Mouse (Mus musculus) brown adipose tissue, adult 24 weeks (tissue): ENCODE results near the gene Fyn. TPM values are rescaled to one million over a fixed set of nuclear protein-coding genes. Genes with fewer than 3 reads are reported as not detected.

Source experiments
- H3K27ac ChIP-seq: fragments of 200-500 bp; replicated peaks from 2 replicates; pipeline ENCODE4 v1.5.1; 2012; ENCODE audit warnings: low read depth, mild to moderate bottlenecking, low read length
- H3K4me1 ChIP-seq: fragments of 200-500 bp; 2 replicates; pipeline ENCODE4 v1.6.1; 2012; ENCODE audit warnings: low read length, mixed read lengths; ENCODE audit not compliant: control insufficient read depth, insufficient read depth, insufficient read length
- H3K4me3 ChIP-seq: fragments of 200-500 bp; 2 replicates; pipeline ENCODE4 v1.5.1; 2012; ENCODE audit warnings: low read depth, mild to moderate bottlenecking, low read length, moderate library complexity; ENCODE audit not compliant: insufficient read depth
- polyA plus RNA-seq: library from polyadenylated mRNA; stranded (reverse); fragments of >200 nt; gene quantifications from 2 replicates; pipeline ENCODE4 v1.2.4, GENCODE M21; 2012; ENCODE audit not compliant: missing spikeins, insufficient read depth, insufficient read length

The Fyn gene
- polyA plus RNA-seq, result 7.1 and 7.6 TPM in 2 replicates

- 0 out of 2 replicates have a peak, but pooled peaks cover 2% of the 10 kb centered on the region for H3K4me1 ChIP-seq
- H3K27ac ChIP-seq, result peak within 1 kb of the TSS; percentile 77
- H3K4me3 ChIP-seq, result peak within 1 kb of the TSS; percentile 88
These were observed at the start of gene Fyn for GRCm38 (mm10) chr10:39368572-39369135. Gene Fyn, plus strand, starts transcription at chr10:39368855.

DNA sequence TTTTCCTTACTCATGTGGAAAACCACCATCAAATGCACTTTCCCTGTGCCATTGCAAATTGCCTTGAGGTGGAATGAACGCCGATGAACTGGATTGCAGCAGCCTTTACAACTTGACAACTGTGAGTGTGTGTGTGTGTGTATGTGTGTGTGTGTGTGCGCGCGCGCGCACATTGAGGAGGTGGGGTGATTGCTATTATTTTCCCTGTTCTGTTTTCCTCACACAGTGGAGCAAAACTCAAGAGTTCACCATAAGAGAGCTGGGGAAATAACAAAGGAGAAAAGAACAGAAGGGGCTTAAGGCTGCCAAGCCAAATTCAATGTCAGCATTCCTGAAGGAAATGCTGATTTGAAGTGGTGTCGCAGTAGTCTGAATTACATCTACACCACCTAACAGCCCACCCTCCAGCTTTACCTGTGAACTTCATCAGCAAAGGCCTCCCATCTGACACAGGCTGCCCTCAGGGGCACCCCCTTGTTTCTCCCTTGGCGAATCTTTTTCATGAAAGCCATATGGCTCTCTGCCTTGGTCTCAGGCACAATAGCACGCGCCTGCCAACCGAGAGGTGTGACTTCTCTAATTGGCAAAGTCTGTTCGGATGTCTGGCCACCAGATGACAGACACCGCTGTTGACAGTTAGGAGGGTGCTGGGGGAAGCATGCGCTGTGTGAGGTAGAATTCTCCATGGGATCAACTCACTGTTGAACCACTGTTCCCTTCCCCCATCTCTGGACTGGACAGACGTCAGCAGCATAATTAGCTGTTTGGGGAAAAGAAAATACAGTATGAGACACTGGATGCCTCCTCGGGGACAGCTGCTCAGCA is 47.6 kb upstream of the Fyn start:
- H3K4me1 ChIP-seq, result peaks cover 2% of the 10 kb centered on the region; the same call in 1 of the 2 replicates
- H3K27ac ChIP-seq, result no peak overlapping the region
- H3K4me3 ChIP-seq, result no peak overlapping the region

GRCm38 (mm10) chr10:39321623-39321985 is 47.1 kb upstream of the Fyn start:
- peak overlapping the region; percentile 54; the same call in 1 of the 2 replicates for H3K27ac ChIP-seq
- peaks cover 2% of the 10 kb centered on the region; the same call in 1 of the 2 replicates for H3K4me1 ChIP-seq
- H3K4me3 ChIP-seq, result no peak overlapping the region

GRCm38 (mm10) chr10:39322143-39322542 is 46.5 kb upstream of the Fyn start:
- Histone ChIP-seq H3K4me1 (peaks cover 2% of the 10 kb centered on the region; the same call in 1 of the 2 replicates), H3K4me3 (no peak overlapping the region), H3K27ac (peak overlapping the region; percentile 54)

GRCm38 (mm10) chr10:39324291-39324690 is 44.4 kb upstream of the Fyn start:
- Histone ChIP-seq H3K4me1 (peaks cover 2% of the 10 kb centered on the region; the same call in 1 of the 2 replicates), H3K4me3 (no peak overlapping the region), H3K27ac (no peak overlapping the region)

DNA sequence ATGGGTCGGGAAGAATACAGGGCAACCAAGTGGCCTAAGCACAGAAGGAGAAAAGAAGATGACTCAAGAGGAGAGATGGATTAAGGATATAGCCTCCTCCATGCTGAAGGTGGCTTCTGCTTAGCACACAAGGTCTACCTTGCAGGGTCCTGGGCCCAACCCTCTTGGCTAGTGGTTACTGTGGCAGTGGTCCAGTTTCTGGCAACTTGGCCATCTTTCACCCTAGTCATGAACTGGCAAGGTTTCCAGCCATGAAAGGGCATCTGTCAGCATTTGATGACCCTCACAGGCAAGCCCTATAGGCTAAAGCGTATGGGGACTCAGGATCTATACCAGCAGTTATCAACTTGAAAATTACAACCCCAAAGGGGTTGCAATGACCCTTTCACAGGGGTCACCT is 40.0 kb upstream of the Fyn start:
- no peak overlapping the region for H3K27ac ChIP-seq
- no peaks in the 10 kb centered on the region for H3K4me1 ChIP-seq
- H3K4me3 ChIP-seq, result no peak overlapping the region

DNA sequence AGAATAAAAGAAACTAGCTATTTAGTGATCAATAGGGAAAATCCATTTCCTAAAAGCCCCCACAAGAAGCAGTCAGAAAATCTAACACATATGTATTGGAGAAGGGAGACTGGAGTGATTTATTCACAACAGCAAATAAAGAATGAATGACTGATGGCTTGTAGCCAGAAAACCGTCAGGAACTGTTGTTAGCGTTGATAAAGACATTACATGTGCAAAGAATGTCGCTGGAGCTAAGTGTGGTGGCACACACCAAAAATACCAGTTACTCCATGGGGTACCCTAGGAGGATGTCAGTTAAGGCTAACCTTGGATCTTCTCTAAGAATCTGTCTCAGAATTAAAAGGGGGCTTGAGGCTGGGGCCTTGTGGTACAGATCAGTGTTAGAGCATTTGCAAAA is 34.3 kb upstream of the Fyn start:
- no peak overlapping the region for H3K4me3 ChIP-seq
- no peak overlapping the region for H3K27ac ChIP-seq
- no peaks in the 10 kb centered on the region for H3K4me1 ChIP-seq

DNA sequence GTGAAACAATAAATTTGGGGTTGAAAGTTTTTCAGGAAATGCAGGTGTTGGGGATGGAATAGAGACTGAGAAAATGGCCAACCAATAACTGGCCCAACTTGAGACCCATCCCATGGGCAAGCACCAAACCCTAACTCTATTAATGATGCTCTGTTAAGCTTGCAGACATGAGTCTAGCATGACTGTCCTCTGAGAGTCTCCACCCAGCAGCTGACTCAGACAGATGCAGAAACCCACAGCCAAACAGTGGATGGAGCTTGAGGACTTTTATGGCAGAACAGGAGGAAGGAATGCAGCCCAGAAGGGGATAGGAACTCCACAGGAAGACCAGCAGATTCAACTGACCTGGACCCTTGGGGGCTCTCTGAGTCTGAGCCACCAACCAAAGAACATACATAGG is 32.8 kb upstream of the Fyn start:
- no peak overlapping the region for H3K4me3 ChIP-seq
- no peaks in the 10 kb centered on the region for H3K4me1 ChIP-seq
- H3K27ac ChIP-seq, result no peak overlapping the region

DNA sequence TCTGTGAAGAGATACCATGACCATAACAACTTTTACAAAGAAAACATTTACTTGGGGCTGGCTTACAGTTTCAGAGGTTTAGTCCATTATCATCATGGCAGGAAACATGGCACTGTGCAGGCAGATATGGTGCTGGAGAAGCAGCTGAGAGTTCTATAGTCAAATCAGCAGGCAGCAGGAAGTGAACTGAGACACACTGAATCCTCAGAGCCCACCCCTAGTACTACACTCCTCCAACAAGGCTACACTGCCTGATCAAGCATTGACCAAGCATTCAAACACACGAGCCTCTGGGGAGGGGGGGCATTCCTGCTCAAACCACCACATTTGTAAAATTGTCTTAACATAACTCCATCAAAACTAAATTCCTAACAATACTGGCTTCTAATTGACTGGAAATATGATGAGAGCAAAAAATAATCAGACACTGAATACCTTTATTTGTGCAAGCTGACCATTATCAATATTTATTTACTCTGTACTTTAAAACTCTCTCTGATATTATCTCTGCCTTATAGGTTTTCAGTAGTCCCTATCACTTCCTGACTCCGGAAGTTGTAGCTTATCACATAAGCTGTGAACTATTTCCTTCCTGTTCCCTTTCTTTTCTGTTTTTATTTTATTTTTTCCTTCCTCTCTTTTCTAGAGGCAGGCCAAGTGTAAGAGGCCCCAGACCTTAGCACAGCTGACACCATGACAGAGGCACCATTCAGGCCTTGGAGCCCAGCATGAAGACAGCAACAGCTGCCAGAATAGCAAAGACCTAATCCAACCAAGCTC is 29.3 kb upstream of the Fyn start:
- Histone ChIP-seq H3K4me1 (no peaks in the 10 kb centered on the region), H3K4me3 (no peak overlapping the region), H3K27ac (no peak overlapping the region)

DNA sequence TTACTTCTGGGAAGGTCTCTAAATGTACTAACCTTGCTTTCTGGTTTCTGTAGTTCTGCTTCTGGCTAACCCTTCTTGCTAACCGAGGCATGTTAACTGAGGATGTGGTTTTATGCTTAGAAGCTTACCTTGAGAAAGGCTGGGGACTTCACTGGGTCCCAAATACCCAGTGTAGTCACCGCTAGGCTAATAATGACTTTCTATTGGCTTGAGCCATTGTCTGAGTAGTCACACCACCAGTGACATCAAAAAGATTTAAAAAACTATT is 28.8 kb upstream of the Fyn start:
- no peak overlapping the region for H3K4me3 ChIP-seq
- H3K27ac ChIP-seq, result no peak overlapping the region
- H3K4me1 ChIP-seq, result no peaks in the 10 kb centered on the region

DNA sequence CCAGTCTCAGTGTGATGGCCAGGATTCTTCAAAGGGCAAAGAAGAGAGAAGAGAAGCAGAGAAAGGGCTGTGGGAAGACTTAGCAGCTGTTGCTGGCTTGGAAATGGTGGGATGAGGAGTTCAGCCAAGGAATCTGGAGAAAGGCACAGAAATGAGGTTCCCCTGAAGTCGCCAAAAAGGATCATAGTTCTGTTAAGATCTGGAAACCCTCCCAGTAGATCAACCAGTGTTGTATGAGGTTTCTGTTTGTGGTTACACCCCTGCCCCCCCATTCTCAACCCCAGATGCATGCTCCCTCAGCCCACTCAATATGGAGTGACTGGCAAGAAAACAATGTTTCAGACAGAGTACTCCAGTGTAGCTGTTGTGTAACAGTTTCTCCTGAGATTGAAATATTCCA is 25.1 kb upstream of the Fyn start:
- H3K27ac ChIP-seq, result no peak overlapping the region
- no peaks in the 10 kb centered on the region for H3K4me1 ChIP-seq
- H3K4me3 ChIP-seq, result no peak overlapping the region

GRCm38 (mm10) chr10:39345921-39346320 is 22.7 kb upstream of the Fyn start:
- Histone ChIP-seq H3K4me3 (no peak overlapping the region), H3K4me1 (no peaks in the 10 kb centered on the region), H3K27ac (no peak overlapping the region)

DNA sequence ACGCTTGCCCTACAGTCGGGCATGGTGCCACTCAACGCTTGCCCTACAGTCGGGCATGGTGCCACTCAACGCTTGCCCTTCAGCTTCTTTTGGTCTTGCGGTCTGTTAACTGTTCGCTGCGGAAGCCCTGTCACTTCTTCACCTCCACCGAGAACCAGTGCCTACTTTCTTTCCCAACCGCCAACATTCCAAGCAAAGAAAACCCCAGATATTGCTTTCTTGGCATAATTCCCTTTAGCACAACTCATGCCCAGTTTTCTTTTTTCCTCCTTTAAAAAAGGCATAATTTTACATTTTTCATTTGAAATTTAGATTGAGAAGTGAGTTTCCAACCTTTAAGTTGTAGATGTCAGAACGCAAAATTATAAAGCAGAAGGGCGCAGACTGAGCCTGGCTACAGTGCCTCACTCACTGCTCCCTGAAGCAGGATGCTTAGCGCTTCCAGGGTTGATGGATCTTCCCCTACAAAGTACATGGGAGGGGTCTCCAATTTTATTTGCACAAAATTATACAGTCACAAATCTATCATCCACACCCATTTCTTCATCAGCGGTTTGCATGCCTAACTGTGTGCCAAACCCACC is 18.8 kb upstream of the Fyn start:
- no peaks in the 10 kb centered on the region for H3K4me1 ChIP-seq
- no peak overlapping the region for H3K4me3 ChIP-seq
- no peak overlapping the region for H3K27ac ChIP-seq

DNA sequence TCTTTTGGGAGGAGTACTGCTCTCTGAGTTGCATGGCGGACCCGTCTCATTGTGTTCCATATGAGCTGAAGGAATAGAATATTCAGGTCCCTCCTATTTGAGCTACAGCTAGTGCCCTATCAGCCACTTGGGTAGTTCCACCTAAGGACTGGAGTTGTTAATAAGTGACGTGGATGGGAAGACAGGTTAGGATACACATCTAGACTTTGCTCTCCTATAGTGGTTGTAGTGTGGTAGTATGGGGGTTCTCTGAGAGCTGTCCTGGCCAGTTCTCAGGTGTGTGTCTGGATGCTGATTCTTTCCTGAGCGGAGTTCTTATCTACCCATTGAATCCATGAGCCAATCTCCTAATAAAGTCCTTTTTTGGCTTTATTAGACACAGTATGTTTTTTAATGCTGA is 4.5 kb upstream of the Fyn start:
- H3K4me1 ChIP-seq, result no peaks in the 10 kb centered on the region
- no peak overlapping the region for H3K4me3 ChIP-seq
- H3K27ac ChIP-seq, result no peak overlapping the region

DNA sequence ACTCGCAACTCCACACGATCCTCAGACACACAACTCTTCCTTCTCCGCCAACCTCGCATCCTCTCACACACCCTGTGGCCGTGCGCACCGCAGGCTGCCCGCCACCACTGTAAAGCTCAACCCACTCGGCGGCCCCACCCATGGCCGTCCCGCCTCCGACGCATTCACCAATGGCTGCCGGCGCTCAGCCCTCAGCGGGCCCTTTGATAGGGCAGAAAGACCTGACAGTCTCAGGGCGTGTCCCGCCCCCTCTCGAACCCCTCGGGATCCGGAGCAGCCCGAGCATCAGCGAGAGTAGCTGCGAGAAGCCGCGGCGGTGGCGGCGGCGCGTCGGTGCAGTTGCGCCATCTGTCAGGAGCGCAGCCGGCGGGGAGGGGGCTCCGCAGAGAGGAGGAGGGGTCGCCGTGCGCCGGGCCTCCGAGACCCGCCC is 862 bp downstream of the Fyn start:
- Histone ChIP-seq H3K4me1 (0 out of 2 replicates have a peak, but pooled peaks cover 7% of the 10 kb centered on the region), H3K27ac (peak overlapping the region; percentile 77), H3K4me3 (peak overlapping the region; percentile 88)
